Mouse (Mus musculus) gastrocnemius, adult 18-20 months (tissue): ENCODE measurements around the gene Tnk2. TPM values are rescaled to one million over a fixed set of nuclear protein-coding genes. Genes with fewer than 3 reads are reported as not detected.
"Not testable (repeated sequence)": the region's sequence is repeated elsewhere in the genome, so short reads cannot be mapped to it uniquely, and the experiment has no call there.

Experiments used
- DNase-seq: peaks from one replicate; pipeline ENCODE4 v3.0.0; 2021; ENCODE audit warnings: low spot score
- total RNA-seq, 2 experiments: library from RNA; stranded (reverse); gene quantifications; 2 replicates each; pipeline ENCODE4 v1.2.3; 2021

Tnk2 gene
- total RNA-seq, 2 experiments from 2014 or later: 44.9 to 46.5 TPM

GRCm38 (mm10) chr16:32635314-32635713 lies 8.4 kb upstream of the Tnk2 start:
- DNase-seq: no peak

DNA sequence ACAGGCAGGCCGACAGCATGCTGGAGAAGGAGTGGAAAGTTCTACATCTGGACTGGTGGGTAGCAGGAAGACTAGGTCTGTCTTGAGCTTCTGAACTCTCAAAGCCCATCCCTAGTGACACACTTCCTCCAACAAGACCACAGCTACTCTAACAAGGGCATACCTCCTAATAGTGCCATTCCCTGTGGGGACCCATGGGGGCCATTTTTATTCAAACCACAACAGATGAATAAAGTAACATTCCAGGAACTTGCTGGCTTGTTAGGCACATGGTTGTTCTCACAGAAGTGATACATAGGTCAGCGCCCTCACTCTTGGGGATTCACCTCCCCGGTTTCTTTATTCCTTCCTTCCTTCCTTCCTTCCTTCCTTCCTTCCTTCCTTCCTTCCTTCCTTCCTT lies 7.3 kb upstream of the Tnk2 start:
- no peak for DNase-seq

DNA sequence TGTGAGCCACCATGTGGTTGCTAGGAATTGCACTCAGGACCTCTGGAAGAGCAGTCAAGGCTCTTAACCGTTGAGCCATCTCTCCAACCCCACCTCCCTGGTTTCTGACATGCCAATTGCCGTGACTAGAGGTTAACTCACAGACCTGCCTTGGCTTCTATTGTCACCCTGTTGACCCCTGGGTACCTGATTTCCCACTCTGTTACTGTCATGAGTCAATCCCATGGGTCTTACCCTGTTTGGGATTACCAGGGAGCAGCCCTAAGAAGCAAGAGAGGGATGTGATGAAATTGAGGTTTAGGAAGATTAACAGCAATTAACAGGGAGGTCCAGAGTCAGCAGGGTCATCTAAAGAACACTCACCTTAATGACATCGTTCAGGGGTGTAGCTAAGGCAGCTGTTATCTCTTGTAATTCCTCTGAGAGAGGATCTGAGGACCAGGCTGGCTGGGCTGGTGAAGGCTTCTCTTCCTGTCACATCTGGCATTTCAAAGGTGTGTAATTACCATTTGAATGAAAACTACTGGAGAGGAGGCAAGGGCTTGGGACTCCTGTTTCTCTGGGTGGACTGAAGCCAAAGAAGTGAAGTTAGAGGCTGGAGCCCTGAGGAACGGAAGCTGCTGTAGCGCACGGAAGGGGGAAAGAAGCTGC lies 6.7 kb upstream of the Tnk2 start:
- DNase-seq: no peak

DNA sequence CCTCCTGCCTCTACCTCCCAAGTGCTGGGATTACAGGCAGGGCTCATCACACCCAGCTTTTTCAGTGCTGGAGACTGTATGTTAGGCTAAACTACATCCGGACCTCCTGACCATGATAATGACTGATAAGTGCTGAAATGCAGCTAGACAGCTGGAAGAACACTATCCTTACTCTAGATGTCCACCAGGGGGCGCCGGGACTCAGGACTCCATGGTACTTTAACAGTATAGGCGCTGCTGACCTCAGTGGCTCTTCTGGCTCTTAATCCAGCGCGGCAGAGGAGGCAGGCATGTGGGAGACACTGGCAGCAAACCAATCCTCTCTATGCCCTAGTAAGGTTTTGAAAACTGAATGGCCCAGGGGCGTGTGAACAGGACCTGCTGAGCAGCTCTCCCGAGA lies 5.2 kb upstream of the Tnk2 start:
- DNase-seq: peak; percentile 81

GRCm38 (mm10) chr16:32640096-32640495 lies 3.6 kb upstream of the Tnk2 start:
- no peak for DNase-seq

GRCm38 (mm10) chr16:32640683-32641082 lies 3.0 kb upstream of the Tnk2 start:
- DNase-seq: not testable (repeated sequence)

DNA sequence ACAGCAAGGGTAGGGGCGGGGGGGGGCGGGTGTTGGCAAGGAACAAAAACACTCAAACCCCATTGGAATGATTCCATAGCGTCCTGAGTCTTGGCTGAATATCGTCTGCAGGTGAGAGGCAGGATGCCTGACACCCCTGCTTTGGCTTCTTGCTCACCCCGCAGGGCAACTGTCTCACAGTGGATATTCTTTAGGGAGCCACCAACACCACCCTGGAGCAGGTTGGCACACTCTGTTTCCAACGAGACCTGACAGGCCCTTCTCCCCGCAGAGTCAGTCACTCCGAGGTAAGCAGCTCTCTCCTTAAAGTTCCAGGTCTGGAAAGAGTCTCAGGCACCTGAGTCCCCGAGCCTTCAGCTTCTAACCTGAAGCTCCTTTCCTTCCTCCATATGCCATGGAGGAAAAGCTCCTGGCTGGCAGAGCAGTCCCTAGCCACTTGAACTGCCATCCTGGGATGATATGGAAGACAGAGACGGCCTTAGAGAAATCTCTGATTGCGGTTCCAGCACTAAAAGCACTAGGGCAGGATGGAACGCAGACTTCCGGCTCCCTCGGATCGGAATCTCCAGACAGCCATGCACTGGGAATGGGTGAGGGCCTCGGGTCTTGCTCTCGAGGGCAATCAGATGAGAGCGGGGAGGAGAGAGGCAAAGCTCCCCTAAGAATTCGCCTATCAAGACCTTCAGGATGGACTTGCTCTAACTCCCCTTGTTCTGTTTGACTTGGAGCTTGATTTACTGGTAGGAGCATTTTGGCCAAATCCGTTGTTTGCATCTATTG lies 2.0 kb upstream of the Tnk2 start:
- DNase-seq: no peak

- DNase-seq: no peak
Measured at GRCm38 (mm10) chr16:32642280-32642679, 1.4 kb upstream of the Tnk2 start.

DNA sequence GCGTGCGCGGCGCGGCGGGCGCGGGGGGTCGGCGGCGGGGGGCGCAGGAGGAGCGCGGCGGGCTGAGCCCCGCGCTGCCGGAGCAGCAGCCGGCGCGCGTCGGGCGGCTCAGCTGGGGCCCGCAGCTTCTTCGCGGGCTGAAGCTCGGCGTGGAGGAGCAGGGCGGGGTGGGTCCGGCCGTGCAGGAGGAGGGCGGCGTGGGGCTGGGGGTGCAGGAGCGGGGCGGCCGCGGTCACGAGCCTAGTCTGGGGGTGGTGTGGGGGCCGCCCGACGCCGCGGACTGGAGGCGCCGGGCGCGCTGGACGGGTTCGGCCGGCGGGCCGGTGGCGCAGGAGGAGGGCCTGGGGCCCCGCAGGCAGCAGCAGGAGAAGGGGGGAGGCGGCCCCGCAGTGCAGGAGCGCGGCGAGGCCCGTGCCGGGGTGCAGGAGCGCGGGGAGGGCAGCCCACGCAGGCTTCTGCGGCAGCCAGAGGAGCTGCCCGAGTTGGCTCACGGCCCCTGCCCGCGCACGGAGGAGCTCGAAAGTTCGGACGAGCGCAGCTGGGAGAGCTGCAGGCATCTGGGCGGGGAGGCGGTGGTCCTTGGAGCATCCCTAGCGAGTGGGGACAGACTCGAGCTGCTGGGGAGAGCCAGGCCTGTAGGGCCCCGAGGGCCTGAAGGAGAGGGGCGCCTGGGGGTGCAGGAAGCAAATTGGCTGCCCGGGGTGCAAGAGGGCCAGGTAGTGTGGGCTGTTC lies 561 bp downstream of the Tnk2 start:
- DNase-seq: no peak

GRCm38 (mm10) chr16:32644801-32645170 lies 1.1 kb downstream of the Tnk2 start:
- no peak for DNase-seq

DNA sequence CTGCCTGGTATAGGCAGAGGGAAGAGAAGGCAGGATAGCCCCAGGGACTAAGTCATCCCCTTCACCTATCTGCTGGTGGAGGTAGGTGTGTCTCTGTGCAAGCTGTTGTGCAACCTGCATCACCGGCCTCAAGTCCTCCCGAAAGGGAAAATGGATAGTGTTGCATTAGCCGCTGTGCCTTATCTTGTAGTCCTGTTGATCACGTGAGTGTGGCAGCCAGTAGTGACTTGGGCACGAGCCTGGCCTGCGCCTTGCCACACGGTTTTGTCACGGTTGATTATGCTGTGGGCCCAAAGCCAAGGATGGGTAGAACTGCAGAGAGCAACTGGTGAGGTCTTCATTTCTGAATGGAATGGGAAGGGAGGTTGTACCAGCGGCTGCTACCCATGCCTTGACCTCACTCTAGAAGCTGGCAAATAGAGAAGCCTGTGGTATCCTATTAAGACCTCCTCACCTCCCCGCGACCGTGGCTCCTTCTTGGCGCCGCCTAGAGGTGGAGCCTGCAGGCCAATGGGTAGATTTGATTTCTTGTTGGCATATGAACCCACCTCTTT lies 1.8 kb downstream of the Tnk2 start:
- no peak for DNase-seq

GRCm38 (mm10) chr16:32646014-32646413 lies 2.3 kb downstream of the Tnk2 start:
- DNase-seq: no peak

DNA sequence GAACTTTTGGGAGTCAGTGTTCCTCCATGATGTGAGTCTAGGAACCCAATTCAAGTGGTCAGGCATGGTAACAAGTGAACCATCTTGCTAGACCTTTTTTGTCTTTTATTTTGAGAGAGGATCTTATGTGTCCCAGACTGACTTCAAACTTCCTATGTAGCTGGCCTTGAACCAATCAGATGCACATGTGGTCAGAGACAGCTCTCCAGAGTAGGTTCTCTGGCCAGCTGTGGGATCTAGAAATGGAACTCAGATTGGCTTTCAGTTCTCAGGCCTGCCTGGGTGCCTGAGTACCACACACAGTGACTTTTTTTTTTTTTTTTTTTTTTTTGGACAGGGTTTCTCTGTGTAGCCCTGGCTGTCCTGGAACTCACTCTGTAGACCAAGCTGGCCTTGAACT lies 4.0 kb downstream of the Tnk2 start:
- DNase-seq: no peak

- no peak for DNase-seq
Measured at GRCm38 (mm10) chr16:32650461-32650860, 6.8 kb downstream of the Tnk2 start.

- no peak for DNase-seq
Measured at GRCm38 (mm10) chr16:32650974-32651618, 7.4 kb downstream of the Tnk2 start.

DNA sequence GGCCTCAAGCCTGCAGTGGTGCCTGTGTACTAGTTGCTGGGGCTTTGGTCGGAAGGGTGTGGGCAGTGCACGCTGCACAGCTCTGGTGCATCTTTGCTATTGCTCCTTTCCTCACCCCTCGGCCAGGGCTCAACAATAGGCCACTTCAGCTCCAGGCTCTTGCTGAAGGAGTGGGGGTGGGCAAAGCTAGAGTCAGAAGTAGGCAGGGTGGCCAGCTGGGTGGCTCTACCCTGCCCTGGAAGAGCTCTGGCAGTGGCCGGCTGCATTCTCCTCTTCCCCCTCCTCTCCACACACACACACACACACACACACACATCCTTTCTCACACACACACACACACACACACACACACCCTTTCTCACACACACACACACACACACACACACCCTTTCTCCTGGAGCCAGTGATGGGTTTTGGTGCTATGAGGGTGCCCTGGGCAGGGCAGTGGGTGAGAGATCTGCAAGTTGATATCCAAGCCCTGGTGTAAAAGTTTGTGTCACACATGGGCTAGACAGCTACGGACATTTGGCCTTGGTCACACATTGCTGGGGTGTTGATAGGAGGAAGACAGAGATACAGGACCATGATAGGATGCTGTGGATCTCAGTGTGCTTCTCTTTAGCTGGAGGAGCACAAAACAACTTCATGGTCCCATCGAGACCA lies 10.5 kb downstream of the Tnk2 start:
- no peak for DNase-seq

DNA sequence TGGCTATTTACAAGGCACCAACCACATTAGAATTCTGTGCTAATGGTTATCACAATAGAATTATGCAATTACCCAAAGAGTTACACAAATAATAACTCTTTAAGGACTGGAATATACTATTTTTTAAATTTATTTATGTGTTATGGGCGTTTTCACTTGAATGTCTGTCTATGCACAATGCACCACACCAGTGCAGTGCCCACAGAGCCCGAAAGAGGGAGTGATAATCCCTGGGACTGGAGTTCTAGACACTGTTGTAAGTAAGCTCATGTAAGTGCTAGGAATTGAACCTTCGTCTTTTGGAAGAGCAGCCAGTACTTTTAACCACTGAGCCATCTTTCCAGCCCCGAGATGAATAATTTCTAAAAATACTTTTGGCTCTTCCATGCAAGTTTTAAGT lies 11.9 kb downstream of the Tnk2 start:
- DNase-seq: no peak

DNA sequence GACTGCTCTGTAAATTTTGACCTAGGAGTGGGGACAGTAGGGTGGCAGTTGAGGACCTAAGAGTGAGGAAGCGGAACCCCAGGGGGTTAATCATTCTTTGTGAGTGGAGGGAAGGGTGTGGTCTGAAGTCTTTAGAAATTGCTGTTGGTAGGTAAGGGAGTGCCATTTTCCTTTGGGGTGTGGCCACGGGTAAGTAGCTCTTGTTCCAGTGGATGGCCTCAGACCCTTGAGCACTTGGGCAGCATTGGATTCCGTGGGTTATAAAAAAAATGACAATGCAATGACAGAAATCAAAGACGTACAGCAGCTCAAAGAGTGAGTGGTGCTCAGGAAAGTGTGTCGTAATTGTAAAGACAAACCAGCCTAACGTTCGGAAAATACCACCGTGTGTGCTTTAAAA lies 12.6 kb downstream of the Tnk2 start:
- no peak for DNase-seq

DNA sequence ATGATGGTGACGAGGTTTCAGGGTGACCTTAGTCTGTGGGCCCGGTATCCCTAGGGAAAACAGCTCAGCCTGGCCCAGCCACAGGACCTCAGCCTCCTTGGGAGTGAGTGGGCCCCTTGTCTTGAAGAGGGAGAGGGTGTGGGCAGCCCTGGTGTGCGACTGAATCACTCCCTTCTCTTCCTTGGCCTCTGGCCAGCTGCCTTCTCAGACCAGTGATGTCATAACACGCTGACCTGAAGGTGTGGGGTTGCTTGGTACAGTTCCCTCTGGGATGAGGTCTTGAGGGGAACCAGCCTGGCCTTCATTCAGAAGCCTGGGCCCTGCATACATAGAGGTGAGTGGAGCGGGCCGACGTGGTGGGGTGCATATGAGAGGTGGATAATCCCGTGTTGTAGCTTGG lies 13.1 kb downstream of the Tnk2 start:
- no peak for DNase-seq

GRCm38 (mm10) chr16:32657498-32658250 lies 14.0 kb downstream of the Tnk2 start:
- peak; percentile 70 for DNase-seq
